Mouse (Mus musculus) brain, embryonic 14.5 days (tissue): ENCODE measurements around the gene Fam72a.
"Not testable (repeated sequence)": the region's sequence is repeated elsewhere in the genome, so short reads cannot be mapped to it uniquely, and the experiment has no call there.

Experiments
- CTCF ChIP-seq: fragments of 200-500 bp; IDR thresholded peaks from 2 replicates; pipeline ENCODE4 v1.5.1; 2012; ENCODE audit warnings: inconsistent platforms, mild to moderate bottlenecking, moderate library complexity, borderline replicate concordance; ENCODE audit not compliant: insufficient read depth, insufficient read length; ENCODE audit errors: extremely low read depth
- POLR2A ChIP-seq: fragments of 200-500 bp; IDR thresholded peaks from 2 replicates; pipeline ENCODE4 v1.6.1; 2012; ENCODE audit warnings: mild to moderate bottlenecking, inconsistent platforms, borderline replicate concordance; ENCODE audit not compliant: poor library complexity, insufficient read depth, insufficient read length, severe bottlenecking; ENCODE audit errors: extremely low read depth

GRCm38 (mm10) chr1:131566056-131566455 lies 38.4 kb downstream of the Fam72a start:
- TF ChIP-seq CTCF, POLR2A: not testable (repeated sequence)
